Mouse (Mus musculus) kidney, embryonic 16.5 days (tissue): ENCODE results near the gene Syt17. TPM values are rescaled to one million over a fixed set of nuclear protein-coding genes. Genes with fewer than 3 reads are reported as not detected.

ENCODE experiments used
- ATAC-seq: fragments of 200-750 bp; cut with Nextera tagmentation; 2 replicates; pipeline ENCODE4 v1.8.0; 2017; ENCODE audit warnings: moderate TSS enrichment; ENCODE audit not compliant: low FRiP score, low TSS enrichment
- H3K27ac ChIP-seq: fragments of 300-500 bp; sonication (generic); 2 replicates; pipeline ENCODE4 v1.5.1; 2014; ENCODE audit warnings: low read length
- H3K27me3 ChIP-seq: fragments of 300-500 bp; sonication (generic); 2 replicates; pipeline ENCODE4 v1.6.1; 2014; ENCODE audit warnings: low read length, control low read depth, mixed read lengths; ENCODE audit not compliant: insufficient read depth
- H3K36me3 ChIP-seq: fragments of 300-500 bp; sonication (generic); 2 replicates; pipeline ENCODE4 v1.6.1; 2014; ENCODE audit warnings: low read length, control low read depth, mixed read lengths; ENCODE audit not compliant: insufficient read depth
- H3K4me1 ChIP-seq: fragments of 300-500 bp; sonication (generic); 2 replicates; pipeline ENCODE4 v1.6.1; 2014; ENCODE audit warnings: low read length, control low read depth, mixed read lengths; ENCODE audit not compliant: insufficient read depth
- H3K4me2 ChIP-seq: fragments of 300-500 bp; sonication (generic); replicated peaks from 2 replicates; pipeline ENCODE4 v1.6.1; 2014; ENCODE audit warnings: low read depth, low read length
- H3K4me3 ChIP-seq: fragments of 300-500 bp; sonication (generic); 2 replicates; pipeline ENCODE4 v1.5.1; 2014; ENCODE audit warnings: mild to moderate bottlenecking, low read length
- H3K9ac ChIP-seq: fragments of 300-500 bp; sonication (generic); replicated peaks from 2 replicates; pipeline ENCODE4 v1.6.1; 2014; ENCODE audit warnings: low read length
- H3K9me3 ChIP-seq: fragments of 300-500 bp; sonication (generic); 2 replicates; pipeline ENCODE4 v1.6.1; 2016; ENCODE audit warnings: low read length, control low read depth
- WGBS: fragments of 180-500 bp; shearing (Covaris S2); extraction: QIAGEN DNeasy Blood & Tissue Kit; methylation state at CpG from one replicate; pipeline ENCODE4 v1.1.7; 2014; 5-methylcytosine and 5-hydroxymethylcytosine counted together
- polyA plus RNA-seq: library from polyadenylated mRNA; unstranded; fragments of >200 nt; fragmentation: Nextera tagmentation; extraction: Ambion mirVana; gene quantifications from 2 replicates; pipeline ENCODE4 v1.2.1, GENCODE M21; 2015

Gene Syt17
- polyA plus RNA-seq, 1 experiment from 2014 or later, result 12.6 TPM

DNA sequence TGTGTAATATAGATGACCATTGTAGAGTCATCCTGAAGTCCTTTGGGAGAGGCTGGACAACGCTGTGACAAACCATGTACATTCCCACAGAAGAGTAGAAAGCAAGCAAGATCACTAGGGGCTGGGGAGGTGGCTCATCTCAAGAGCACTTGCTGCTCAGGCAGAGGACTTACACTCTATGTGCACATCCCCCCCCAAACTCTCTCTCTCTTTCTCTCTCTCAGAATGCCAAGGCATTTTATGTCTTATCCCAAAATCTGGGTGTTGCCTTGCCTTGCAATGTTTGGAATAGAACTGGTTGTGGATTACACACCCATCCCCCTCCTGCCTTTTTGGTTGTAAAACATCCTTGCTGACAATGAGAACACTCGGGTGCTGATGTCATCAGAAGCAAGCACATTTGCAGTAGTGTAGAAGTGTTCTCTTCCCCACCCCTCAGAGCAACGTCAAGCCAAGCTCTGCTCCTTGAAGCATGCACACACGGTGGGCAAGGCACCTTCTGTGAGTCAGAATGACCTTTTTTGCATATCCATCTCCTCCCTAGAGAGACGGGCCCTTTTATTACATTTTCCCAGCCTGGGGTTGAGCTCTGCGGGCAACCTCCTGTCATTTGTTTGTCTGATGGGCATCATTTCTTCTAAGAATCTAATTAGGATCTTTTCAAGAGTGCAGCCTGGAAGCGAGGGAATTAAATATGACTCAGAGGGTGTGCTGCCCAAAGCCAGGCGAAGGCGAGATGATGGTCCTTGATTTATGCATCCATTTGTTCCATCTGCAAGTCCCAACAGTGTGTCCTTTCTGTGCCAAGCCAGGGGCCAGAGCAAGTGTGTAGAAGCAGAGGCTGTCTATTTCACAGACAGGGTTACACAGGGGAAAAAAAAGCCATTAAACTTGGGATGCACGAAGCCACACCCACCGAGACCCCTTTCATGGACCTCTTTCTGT, 15.1 kb upstream of the Syt17 start:
- ATAC-seq, result no peak
- no peak overlapping the region for H3K9ac ChIP-seq
- 24% methylated on average over 11 of the region's 11 CpGs for WGBS
- peaks cover 19% of the 10 kb centered on the region for H3K4me1 ChIP-seq
- H3K27me3 ChIP-seq, result no peaks in the 10 kb centered on the region
- H3K9me3 ChIP-seq, result no peaks in the 10 kb centered on the region
- no peak overlapping the region for H3K27ac ChIP-seq
- H3K36me3 ChIP-seq, result no peaks in the 10 kb centered on the region
- no peak overlapping the region for H3K4me3 ChIP-seq
- H3K4me2 ChIP-seq, result no peak overlapping the region

DNA sequence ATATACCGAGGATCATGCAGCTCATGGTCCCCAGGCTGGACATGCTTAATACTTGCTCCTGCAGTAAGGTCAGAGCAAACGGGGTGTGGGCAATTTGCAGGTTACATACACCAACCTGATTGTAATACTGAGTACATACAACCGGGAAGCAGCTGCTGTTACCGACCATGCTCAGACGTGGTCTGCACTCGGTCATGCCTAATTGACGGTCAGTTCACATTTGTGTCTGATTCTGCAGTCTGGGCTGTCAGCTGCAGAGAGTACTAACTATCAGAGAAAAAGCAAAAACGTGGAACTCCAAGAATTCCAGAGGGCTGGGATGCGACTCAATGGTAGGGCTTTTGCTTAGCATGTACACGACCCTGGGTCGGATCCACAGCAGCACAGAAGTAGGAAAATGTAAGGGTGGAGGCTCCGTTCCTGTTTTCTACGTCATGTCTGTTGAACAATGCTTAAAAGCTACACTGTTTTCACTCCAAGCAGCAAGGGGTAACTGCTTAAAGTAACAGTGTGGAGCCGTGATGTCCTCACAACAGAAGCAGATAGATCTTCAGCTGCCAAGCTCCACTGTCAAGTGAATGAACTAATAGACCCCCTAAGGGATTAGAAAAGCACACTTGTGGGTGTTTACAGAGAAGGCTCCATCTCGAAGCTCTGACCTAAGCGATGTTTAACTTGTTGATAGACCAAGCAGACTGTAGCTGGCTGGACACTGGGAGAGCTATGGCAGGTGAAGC, 13.5 kb upstream of the Syt17 start:
- Histone ChIP-seq H3K4me2 (no peak overlapping the region), H3K27ac (no peak overlapping the region), H3K36me3 (no peaks in the 10 kb centered on the region), H3K9ac (no peak overlapping the region), H3K27me3 (no peaks in the 10 kb centered on the region), H3K4me1 (peaks cover 19% of the 10 kb centered on the region), H3K4me3 (no peak overlapping the region), H3K9me3 (no peaks in the 10 kb centered on the region)
- 57% methylated on average over 16 of the region's 16 CpGs for WGBS
- ATAC-seq, result 0 out of 2 replicates have a peak, but pooled peaks have one; percentile 12

DNA sequence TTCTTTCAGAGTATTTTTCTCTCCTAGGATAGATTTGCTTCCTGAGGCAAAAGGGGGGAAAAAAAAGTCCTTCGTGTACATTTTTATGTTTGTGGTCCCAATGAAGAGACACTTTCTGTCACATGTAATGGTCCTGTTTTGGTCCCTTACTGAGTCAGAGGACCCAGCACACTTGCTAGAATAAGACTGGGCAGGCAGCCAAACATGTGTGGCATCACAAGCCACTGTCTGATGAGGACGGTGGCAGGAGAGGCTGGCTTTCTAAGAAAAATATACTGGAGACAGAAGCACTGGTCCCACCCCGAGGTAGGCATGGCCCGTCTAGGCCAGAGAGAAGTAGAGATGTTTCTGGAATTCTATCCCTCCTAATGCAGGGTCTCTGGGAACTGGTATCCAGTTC, 5.7 kb upstream of the Syt17 start:
- no peak overlapping the region for H3K9ac ChIP-seq
- H3K36me3 ChIP-seq, result no peaks in the 10 kb centered on the region
- H3K27me3 ChIP-seq, result 0 out of 2 replicates have a peak, but pooled peaks cover 3% of the 10 kb centered on the region
- no peaks in the 10 kb centered on the region for H3K9me3 ChIP-seq
- no peaks in the 10 kb centered on the region; the same call in 1 of the 2 replicates for H3K4me1 ChIP-seq
- ATAC-seq, result no peak
- H3K4me3 ChIP-seq, result no peak overlapping the region
- H3K27ac ChIP-seq, result no peak overlapping the region
- WGBS, result 64% methylated on average over 4 of the region's 4 CpGs
- no peak overlapping the region for H3K4me2 ChIP-seq

DNA sequence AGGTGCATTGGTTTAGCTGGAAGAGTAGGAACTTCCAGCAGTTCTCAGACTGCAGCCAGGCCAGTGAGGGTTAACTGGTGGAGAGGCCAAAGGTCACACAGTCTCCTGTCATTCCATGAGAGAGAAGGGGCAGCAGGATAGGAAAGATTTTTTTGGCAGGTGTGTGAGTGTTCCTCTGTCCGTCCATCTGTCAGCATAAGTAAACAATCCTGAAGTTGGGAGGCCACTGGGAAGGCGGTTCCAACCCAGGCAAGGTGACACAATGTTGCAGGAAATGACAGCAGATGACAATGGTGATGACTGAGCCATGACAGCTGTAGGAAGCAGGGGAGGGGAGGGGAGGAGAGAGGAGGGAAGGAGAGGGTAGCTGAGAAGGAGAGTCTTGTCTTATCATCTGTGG, 4.9 kb upstream of the Syt17 start:
- Histone ChIP-seq H3K36me3 (no peaks in the 10 kb centered on the region), H3K4me3 (no peak overlapping the region), H3K9me3 (no peaks in the 10 kb centered on the region), H3K27ac (no peak overlapping the region), H3K4me2 (no peak overlapping the region), H3K9ac (no peak overlapping the region), H3K27me3 (0 out of 2 replicates have a peak, but pooled peaks cover 3% of the 10 kb centered on the region), H3K4me1 (peaks cover 7% of the 10 kb centered on the region; the same call in 1 of the 2 replicates)
- 25% methylated on average over 2 of the region's 2 CpGs for WGBS
- ATAC-seq, result no peak

DNA sequence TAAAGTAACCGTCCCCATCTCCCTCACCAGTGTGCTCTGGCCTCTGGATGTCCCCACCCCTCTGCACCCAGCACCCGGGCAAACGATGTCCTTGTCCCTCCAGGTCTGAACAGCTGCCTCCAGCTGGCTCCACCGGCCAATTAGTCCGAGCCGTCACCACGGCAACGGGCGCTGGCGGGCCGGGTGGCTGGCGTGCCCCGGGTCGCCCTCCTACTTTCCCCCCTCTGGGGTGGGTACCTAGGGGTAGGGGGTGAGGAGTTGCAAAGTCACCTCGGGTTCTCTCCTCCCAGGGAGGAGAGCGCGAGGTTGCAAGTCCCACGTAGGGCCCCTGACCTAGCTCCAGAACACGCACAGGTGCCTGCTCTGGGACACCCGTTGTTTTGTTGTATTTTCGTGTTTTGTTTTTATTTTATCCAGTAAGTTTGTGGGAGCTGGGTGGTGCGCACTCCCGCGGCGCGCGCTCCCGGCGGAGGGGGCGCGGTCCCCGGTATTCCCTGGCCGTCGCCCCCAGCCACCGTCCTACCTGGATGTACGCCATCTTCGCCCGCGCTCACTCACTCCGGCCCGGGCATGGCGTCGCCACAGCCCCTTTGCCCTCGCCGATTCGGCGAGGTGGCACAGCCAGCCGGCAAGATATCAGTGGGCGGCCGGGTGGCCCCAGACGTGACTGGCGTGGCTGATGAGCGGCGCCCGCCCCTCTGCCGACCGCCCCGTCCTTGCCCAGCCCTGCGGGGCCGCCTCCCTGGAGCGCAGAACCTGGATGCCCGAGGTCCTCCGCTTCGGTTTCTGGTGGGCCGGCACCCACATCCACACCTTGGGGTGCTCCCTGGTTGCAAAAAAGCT, 510 bp downstream of the Syt17 start:
- Histone ChIP-seq H3K27me3 (peaks cover 12% of the 10 kb centered on the region), H3K9me3 (no peaks in the 10 kb centered on the region), H3K9ac (peak overlapping the region; percentile 70), H3K4me3 (peak overlapping the region; percentile 68), H3K4me2 (peak overlapping the region; percentile 93), H3K36me3 (no peaks in the 10 kb centered on the region), H3K4me1 (peaks cover 21% of the 10 kb centered on the region; the same call in 1 of the 2 replicates), H3K27ac (peak overlapping the region; percentile 16)
- peak; percentile 68 for ATAC-seq
- under 1% methylated on average over 64 of the region's 65 CpGs for WGBS

DNA sequence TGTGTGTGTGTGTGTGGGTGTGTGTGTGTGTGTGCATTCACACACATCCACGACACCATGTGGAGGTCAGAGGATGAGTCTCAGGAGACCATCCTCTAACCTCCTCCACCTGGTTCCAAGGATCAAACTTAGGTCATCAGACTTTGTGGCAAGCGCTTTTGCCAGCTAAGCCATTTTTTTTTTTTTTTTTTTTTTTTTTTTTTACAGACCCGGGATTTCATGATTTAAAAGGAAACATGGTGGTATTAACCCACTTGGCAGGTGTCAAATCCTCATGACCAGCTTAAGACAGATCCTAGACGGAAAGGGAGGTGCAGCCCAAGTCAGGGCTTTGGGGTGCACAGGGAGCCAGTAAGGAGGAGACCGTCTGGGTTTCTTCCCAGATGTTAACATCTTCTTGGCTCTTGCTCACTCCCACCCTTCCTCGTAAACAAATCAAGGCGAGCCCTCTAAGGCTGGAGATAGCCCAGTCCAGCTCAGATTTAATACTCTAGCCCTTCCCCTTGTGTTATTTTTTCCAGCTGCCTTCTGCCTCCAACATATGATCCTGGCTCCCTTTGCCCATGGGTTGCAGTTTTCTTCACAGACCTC, 4.0 kb downstream of the Syt17 start:
- no peak for ATAC-seq
- H3K4me3 ChIP-seq, result no peak overlapping the region
- no peak overlapping the region for H3K27ac ChIP-seq
- H3K4me1 ChIP-seq, result peaks cover 21% of the 10 kb centered on the region; the same call in 1 of the 2 replicates
- H3K9ac ChIP-seq, result no peak overlapping the region
- H3K4me2 ChIP-seq, result no peak overlapping the region
- no peaks in the 10 kb centered on the region for H3K36me3 ChIP-seq
- H3K27me3 ChIP-seq, result peaks cover 9% of the 10 kb centered on the region
- 36% methylated on average over 7 of the region's 7 CpGs for WGBS
- no peaks in the 10 kb centered on the region for H3K9me3 ChIP-seq

DNA sequence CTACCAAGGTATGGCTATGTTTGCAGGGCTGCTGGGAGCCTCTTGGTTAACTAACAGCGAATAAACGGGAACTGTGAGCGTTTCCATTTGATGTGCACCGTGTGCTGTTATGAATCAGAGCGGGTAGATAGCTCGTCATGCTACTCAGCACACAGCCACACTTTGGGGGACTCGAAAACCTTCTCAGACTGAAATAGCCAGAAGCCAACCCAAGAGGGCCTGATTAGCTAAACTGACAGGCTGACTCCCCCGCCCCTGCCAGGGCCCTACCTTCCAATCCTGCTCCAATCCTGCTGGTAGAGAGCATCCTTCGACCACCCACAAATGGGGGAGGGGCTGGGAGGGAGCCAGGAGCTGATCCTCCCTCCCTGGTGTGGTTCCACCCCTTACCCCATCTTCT, 4.7 kb downstream of the Syt17 start:
- Histone ChIP-seq H3K36me3 (no peaks in the 10 kb centered on the region), H3K9ac (no peak overlapping the region; the same call in 1 of the 2 replicates), H3K4me1 (0 out of 2 replicates have a peak, but pooled peaks cover 18% of the 10 kb centered on the region), H3K27ac (no peak overlapping the region), H3K27me3 (peaks cover 9% of the 10 kb centered on the region), H3K4me2 (0 out of 2 replicates have a peak overlapping the region, but pooled peaks have one; percentile 10), H3K4me3 (no peak overlapping the region), H3K9me3 (no peaks in the 10 kb centered on the region)
- no peak for ATAC-seq
- WGBS, result 3% methylated on average over 9 of the region's 9 CpGs

DNA sequence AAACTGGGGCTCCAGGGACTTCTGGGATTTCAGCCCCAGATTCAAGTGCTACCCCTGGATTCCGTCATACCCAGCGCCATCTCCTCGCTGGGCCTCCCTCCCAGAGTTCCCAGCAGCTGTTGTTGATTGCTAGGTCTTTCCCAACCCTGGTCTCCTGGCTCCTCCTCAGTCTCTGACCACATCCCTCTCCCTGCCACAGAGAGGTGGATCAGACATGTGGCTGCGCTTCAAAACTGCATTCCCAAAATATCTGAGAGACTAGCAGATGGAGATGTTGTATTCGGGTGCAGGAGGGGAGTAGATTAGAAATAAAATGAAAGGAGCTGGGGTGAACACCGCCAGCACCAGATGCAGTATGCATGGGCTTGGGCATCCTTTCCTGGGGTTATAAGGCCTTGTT, 6.5 kb downstream of the Syt17 start:
- Histone ChIP-seq H3K27ac (no peak overlapping the region), H3K9ac (no peak overlapping the region), H3K4me2 (no peak overlapping the region), H3K27me3 (peaks cover 3% of the 10 kb centered on the region; the same call in 1 of the 2 replicates), H3K4me1 (0 out of 2 replicates have a peak, but pooled peaks cover 6% of the 10 kb centered on the region), H3K36me3 (no peaks in the 10 kb centered on the region), H3K4me3 (no peak overlapping the region), H3K9me3 (no peaks in the 10 kb centered on the region)
- ATAC-seq, result no peak
- WGBS, result 88% methylated on average over 6 of the region's 6 CpGs
